Mouse (Mus musculus): ENCODE data around the gene Phldb2. TPM values are rescaled to one million over a fixed set of nuclear protein-coding genes. Genes with fewer than 3 reads are reported as not detected.

Phldb2 gene
- polyA plus RNA-seq, 1 experiment from 2014 or later: 6.5 TPM

- 86% methylated on average over 1 of the region's 1 CpGs for whole genome bisulfite sequencing
- Histone ChIP-seq H3K4me3 (ENCODE audit: low read depth, low read length) (no peak overlapping the region), H3K27me3 (replicated peaks; ENCODE audit: control insufficient read depth, insufficient read depth, low read length) (no peaks in the 10 kb centered on the region), H3K9ac (ENCODE audit: low read length) (no peak overlapping the region), H3K4me1 (ENCODE audit: control insufficient read depth, insufficient read depth, low read length) (no peaks in the 10 kb centered on the region), H3K27ac (ENCODE audit: low read depth, low read length) (no peak overlapping the region), H3K4me2 (ENCODE audit: low read length) (no peak overlapping the region), H3K9me3 (replicated peaks; ENCODE audit: control insufficient read depth, low read length) (no peaks in the 10 kb centered on the region), H3K36me3 (ENCODE audit: control insufficient read depth, insufficient read depth, low read length) (peaks cover 3% of the 10 kb centered on the region; the same call in 1 of the 2 replicates)
- no peak for DNase-seq (ENCODE audit: low spot score)
- ATAC-seq: no peak
Observed at GRCm38 (mm10) chr16:45976251-45976650, 22.9 kb upstream of the Phldb2 start.

GRCm38 (mm10) chr16:45973959-45974686, 20.7 kb upstream of the Phldb2 start:
- Histone ChIP-seq H3K27ac (ENCODE audit: low read depth, low read length) (no peak overlapping the region), H3K9ac (ENCODE audit: low read length) (no peak overlapping the region), H3K9me3 (replicated peaks; ENCODE audit: control insufficient read depth, low read length) (no peaks in the 10 kb centered on the region), H3K4me3 (ENCODE audit: low read depth, low read length) (no peak overlapping the region), H3K27me3 (replicated peaks; ENCODE audit: control insufficient read depth, insufficient read depth, low read length) (no peaks in the 10 kb centered on the region), H3K4me1 (ENCODE audit: control insufficient read depth, insufficient read depth, low read length) (no peaks in the 10 kb centered on the region), H3K36me3 (ENCODE audit: control insufficient read depth, insufficient read depth, low read length) (peaks cover 3% of the 10 kb centered on the region; the same call in 1 of the 2 replicates), H3K4me2 (ENCODE audit: low read length) (no peak overlapping the region)
- peak; percentile 57; the same call in 1 of the 2 replicates for ATAC-seq
- peak; percentile 21 for DNase-seq (ENCODE audit: low spot score)
- WGBS: 51% methylated on average over 9 of the region's 9 CpGs

DNA sequence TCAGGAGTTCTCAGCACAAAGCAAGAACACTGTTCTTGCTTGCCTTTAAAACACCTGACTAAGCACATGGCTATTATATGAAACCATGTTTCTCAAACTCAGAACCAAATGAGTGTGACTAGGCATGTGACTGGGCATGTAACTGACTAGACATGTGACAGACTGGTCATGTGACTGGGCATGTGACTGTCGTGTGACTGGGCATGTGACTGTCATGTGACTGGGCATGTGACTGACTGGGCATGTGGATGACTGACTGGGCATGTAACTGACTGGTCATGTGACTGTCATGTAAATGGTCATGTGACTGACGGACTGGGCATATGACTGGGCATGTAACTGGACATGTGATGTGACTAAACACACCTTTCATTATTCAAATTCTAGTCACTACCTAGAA, 16.8 kb upstream of the Phldb2 start:
- Histone ChIP-seq H3K4me3 (ENCODE audit: low read depth, low read length) (no peak overlapping the region), H3K4me1 (ENCODE audit: control insufficient read depth, insufficient read depth, low read length) (no peaks in the 10 kb centered on the region), H3K36me3 (ENCODE audit: control insufficient read depth, insufficient read depth, low read length) (peaks cover 3% of the 10 kb centered on the region; the same call in 1 of the 2 replicates), H3K9me3 (replicated peaks; ENCODE audit: control insufficient read depth, low read length) (no peaks in the 10 kb centered on the region), H3K27me3 (replicated peaks; ENCODE audit: control insufficient read depth, insufficient read depth, low read length) (no peaks in the 10 kb centered on the region), H3K27ac (ENCODE audit: low read depth, low read length) (no peak overlapping the region), H3K4me2 (ENCODE audit: low read length) (no peak overlapping the region), H3K9ac (ENCODE audit: low read length) (no peak overlapping the region)
- no peak for DNase-seq (ENCODE audit: low spot score)
- ATAC-seq: no peak
- 94% methylated on average over 2 of the region's 2 CpGs for WGBS

GRCm38 (mm10) chr16:45968716-45969115, 15.3 kb upstream of the Phldb2 start:
- no peaks in the 10 kb centered on the region for H3K4me1 ChIP-seq (ENCODE audit: control insufficient read depth, insufficient read depth, low read length)
- no peak for ATAC-seq

DNA sequence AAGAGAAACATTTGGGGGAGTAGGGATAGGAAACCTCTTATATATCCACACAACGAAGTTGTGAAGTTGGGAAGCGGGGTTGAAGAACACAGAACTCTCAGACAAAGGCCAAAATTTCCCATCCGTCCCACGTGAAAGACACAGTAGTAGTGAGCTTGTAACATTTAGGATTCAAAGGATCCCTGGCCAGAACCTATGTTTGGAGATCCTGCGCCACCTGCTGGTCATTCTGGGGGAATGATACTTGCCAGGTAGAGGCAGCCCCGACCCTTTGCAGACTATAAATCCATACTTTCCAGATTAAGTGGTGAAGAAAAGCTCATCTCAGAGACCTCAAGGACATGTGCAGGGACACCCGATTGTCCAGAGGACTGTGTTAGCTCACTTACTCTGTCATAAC, 14.1 kb upstream of the Phldb2 start:
- no peak overlapping the region for H3K4me3 ChIP-seq (ENCODE audit: low read depth, low read length)
- no peaks in the 10 kb centered on the region for H3K27me3 ChIP-seq (replicated peaks; ENCODE audit: control insufficient read depth, insufficient read depth, low read length)
- H3K9me3 ChIP-seq (replicated peaks; ENCODE audit: control insufficient read depth, low read length): no peaks in the 10 kb centered on the region
- no peak overlapping the region for H3K27ac ChIP-seq (ENCODE audit: low read depth, low read length)
- peaks cover 22% of the 10 kb centered on the region for H3K36me3 ChIP-seq (ENCODE audit: control insufficient read depth, insufficient read depth, low read length)
- 12% methylated on average over 7 of the region's 7 CpGs for WGBS
- peak; percentile 88 for DNase-seq (ENCODE audit: low spot score)
- no peak overlapping the region for H3K4me2 ChIP-seq (ENCODE audit: low read length)
- ATAC-seq: peak; percentile 95
- H3K4me1 ChIP-seq (ENCODE audit: control insufficient read depth, insufficient read depth, low read length): no peaks in the 10 kb centered on the region
- no peak overlapping the region for H3K9ac ChIP-seq (ENCODE audit: low read length)

More at GRCm38 (mm10) chr16:45968716-45969115, 15.3 kb upstream of the Phldb2 start:
- WGBS: 83% methylated on average over 5 of the region's 5 CpGs
- H3K27ac ChIP-seq (ENCODE audit: low read depth, low read length): no peak overlapping the region
- no peak overlapping the region for H3K9ac ChIP-seq (ENCODE audit: low read length)
- no peak overlapping the region for H3K4me3 ChIP-seq (ENCODE audit: low read depth, low read length)
- no peak for DNase-seq (ENCODE audit: low spot score)
- no peaks in the 10 kb centered on the region for H3K9me3 ChIP-seq (replicated peaks; ENCODE audit: control insufficient read depth, low read length)
- peaks cover 16% of the 10 kb centered on the region for H3K36me3 ChIP-seq (ENCODE audit: control insufficient read depth, insufficient read depth, low read length)
- no peak overlapping the region for H3K4me2 ChIP-seq (ENCODE audit: low read length)
- no peaks in the 10 kb centered on the region for H3K27me3 ChIP-seq (replicated peaks; ENCODE audit: control insufficient read depth, insufficient read depth, low read length)

- no peaks in the 10 kb centered on the region for H3K9me3 ChIP-seq (replicated peaks; ENCODE audit: control insufficient read depth, low read length)
- ATAC-seq (no peak), DNase-seq (ENCODE audit: low spot score) (no peak)
- no peak overlapping the region for H3K27ac ChIP-seq (ENCODE audit: low read depth, low read length)
- H3K4me2 ChIP-seq (ENCODE audit: low read length): no peak overlapping the region
- H3K9ac ChIP-seq (ENCODE audit: low read length): no peak overlapping the region
- H3K4me3 ChIP-seq (ENCODE audit: low read depth, low read length): no peak overlapping the region
- no peaks in the 10 kb centered on the region for H3K27me3 ChIP-seq (replicated peaks; ENCODE audit: control insufficient read depth, insufficient read depth, low read length)
- no peaks in the 10 kb centered on the region for H3K4me1 ChIP-seq (ENCODE audit: control insufficient read depth, insufficient read depth, low read length)
- H3K36me3 ChIP-seq (ENCODE audit: control insufficient read depth, insufficient read depth, low read length): peaks cover 25% of the 10 kb centered on the region
- 84% methylated on average over 5 of the region's 5 CpGs for WGBS
Observed at GRCm38 (mm10) chr16:45966604-45967003, 13.2 kb upstream of the Phldb2 start.

- ATAC-seq: no peak
- no peak overlapping the region for H3K9ac ChIP-seq (ENCODE audit: low read length)
- peaks cover 22% of the 10 kb centered on the region for H3K36me3 ChIP-seq (ENCODE audit: control insufficient read depth, insufficient read depth, low read length)
- H3K4me2 ChIP-seq (ENCODE audit: low read length): no peak overlapping the region
- no peaks in the 10 kb centered on the region for H3K9me3 ChIP-seq (replicated peaks; ENCODE audit: control insufficient read depth, low read length)
- no peak overlapping the region for H3K27ac ChIP-seq (ENCODE audit: low read depth, low read length)
- no peaks in the 10 kb centered on the region for H3K4me1 ChIP-seq (ENCODE audit: control insufficient read depth, insufficient read depth, low read length)
- no peak for DNase-seq (ENCODE audit: low spot score)
- 94% methylated on average over 6 of the region's 6 CpGs for WGBS
- no peak overlapping the region for H3K4me3 ChIP-seq (ENCODE audit: low read depth, low read length)
- no peaks in the 10 kb centered on the region for H3K27me3 ChIP-seq (replicated peaks; ENCODE audit: control insufficient read depth, insufficient read depth, low read length)
Observed at GRCm38 (mm10) chr16:45964777-45965176, 11.4 kb upstream of the Phldb2 start.

GRCm38 (mm10) chr16:45963837-45964236, 10.4 kb upstream of the Phldb2 start:
- DNase-seq (ENCODE audit: low spot score) (no peak), ATAC-seq (no peak)
- no peak overlapping the region for H3K4me2 ChIP-seq (ENCODE audit: low read length)
- no peaks in the 10 kb centered on the region for H3K4me1 ChIP-seq (ENCODE audit: control insufficient read depth, insufficient read depth, low read length)
- no peaks in the 10 kb centered on the region for H3K27me3 ChIP-seq (replicated peaks; ENCODE audit: control insufficient read depth, insufficient read depth, low read length)
- H3K27ac ChIP-seq (ENCODE audit: low read depth, low read length): no peak overlapping the region
- WGBS: 95% methylated on average over 8 of the region's 8 CpGs
- no peak overlapping the region for H3K4me3 ChIP-seq (ENCODE audit: low read depth, low read length)
- H3K9me3 ChIP-seq (replicated peaks; ENCODE audit: control insufficient read depth, low read length): no peaks in the 10 kb centered on the region
- no peak overlapping the region for H3K9ac ChIP-seq (ENCODE audit: low read length)
- peaks cover 22% of the 10 kb centered on the region for H3K36me3 ChIP-seq (ENCODE audit: control insufficient read depth, insufficient read depth, low read length)

DNA sequence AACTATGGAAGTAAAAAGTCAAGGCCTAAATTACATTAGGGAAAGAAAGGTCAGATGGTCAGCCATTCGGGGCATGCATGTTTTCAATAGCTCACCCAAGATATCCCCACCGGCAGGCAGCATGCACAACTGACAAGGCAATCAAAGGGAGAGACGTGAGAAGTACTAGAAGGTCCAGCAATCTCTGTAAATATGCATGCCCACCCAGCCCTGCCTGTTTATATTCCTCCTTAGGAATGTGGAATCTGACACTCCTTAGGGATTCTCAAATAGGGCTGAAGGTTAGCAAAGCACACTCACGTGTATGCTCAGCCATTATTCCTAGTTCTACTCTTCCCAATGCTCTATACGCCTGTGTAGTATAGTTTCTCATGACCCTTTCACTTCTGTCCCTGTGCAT, 9.7 kb upstream of the Phldb2 start:
- Histone ChIP-seq H3K9me3 (replicated peaks; ENCODE audit: control insufficient read depth, low read length) (no peaks in the 10 kb centered on the region), H3K27ac (ENCODE audit: low read depth, low read length) (no peak overlapping the region), H3K27me3 (replicated peaks; ENCODE audit: control insufficient read depth, insufficient read depth, low read length) (no peaks in the 10 kb centered on the region), H3K4me1 (ENCODE audit: control insufficient read depth, insufficient read depth, low read length) (no peaks in the 10 kb centered on the region), H3K9ac (ENCODE audit: low read length) (no peak overlapping the region), H3K4me2 (ENCODE audit: low read length) (no peak overlapping the region), H3K4me3 (ENCODE audit: low read depth, low read length) (no peak overlapping the region), H3K36me3 (ENCODE audit: control insufficient read depth, insufficient read depth, low read length) (peaks cover 22% of the 10 kb centered on the region)
- DNase-seq (ENCODE audit: low spot score): no peak
- no peak for ATAC-seq
- WGBS: 87% methylated on average over 5 of the region's 5 CpGs

Measured in forebrain, embryonic 14.5 days (tissue).